1 mouse cellular context compared by ENCODE assay signal in the genomic region with DNA sequence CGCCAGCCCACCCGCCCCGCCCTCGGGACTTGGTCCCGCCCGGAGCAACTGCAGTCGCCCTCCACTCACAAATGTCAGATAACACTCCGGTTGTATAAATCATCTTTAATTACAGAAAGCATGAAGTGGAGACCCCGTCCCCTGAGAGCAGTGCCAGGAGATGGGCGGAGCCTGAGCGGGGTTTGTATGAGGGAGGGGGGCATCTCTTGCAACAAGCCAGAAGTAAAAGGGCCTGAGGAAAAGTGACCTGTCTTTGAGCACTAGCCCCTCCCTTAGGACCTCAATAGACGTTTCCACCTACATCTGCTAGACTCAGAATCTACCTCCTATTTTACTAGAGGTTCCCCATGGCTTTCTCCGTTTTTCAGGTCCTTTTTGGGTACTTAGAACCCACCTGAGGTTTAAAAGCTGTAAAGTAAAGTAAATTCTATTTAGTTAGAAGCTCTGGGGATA.
TF ChIP-seq lines count a peak whose summit lies in the region.

No protein-coding gene starts in this region.

TF ChIP-seq in MEL, 35 proteins besides CTCF, POLR2A, EP300 and RAD21:
- no peak for TF ChIP-seq MAZ (IDR thresholded peaks at IDR 0.05; ENCODE audit: low read depth, low read length)
- no peak for TF ChIP-seq MAFK (IDR thresholded peaks at IDR 0.05; ENCODE audit: borderline replicate concordance, low read depth, low read length)
- no peak for TF ChIP-seq ZNF384 (IDR thresholded peaks at IDR 0.05; ENCODE audit: low read depth, low read length)
- TF ChIP-seq NELFE (IDR thresholded peaks at IDR 0.05; ENCODE audit: low read depth, low read length), result no peak
- TF ChIP-seq POLR2AphosphoS5 (IDR thresholded peaks at IDR 0.05; ENCODE audit: borderline replicate concordance, low read depth, low read length), result no peak
- no peak for TF ChIP-seq GABPA (IDR thresholded peaks at IDR 0.05; ENCODE audit: low read depth, low read length)
- no peak for TF ChIP-seq MXI1 (IDR thresholded peaks at IDR 0.05; ENCODE audit: low read depth, low read length)
